20 mouse cellular contexts compared by ENCODE assay signal in genomic region chr10:17842030-17842429, GRCm38 (mm10). TPM values are rescaled to one million over a fixed set of nuclear protein-coding genes. Genes with fewer than 3 reads are reported as not detected.
DNase-seq lines count a peak whose midpoint lies in the region; TF ChIP-seq lines count a peak whose summit lies in the region.
"Had no signal": no experiment of that assay in that cellular context is flagged by ENCODE, and none has a peak within 500 bp of the region (broad histone marks: within the 10 kb centered on the region; RNA-seq: fewer than 3 reads in every experiment).

No protein-coding gene starts in this region.

- no peak for TF ChIP-seq POLR2A in cortical plate, adult 2 months (IDR thresholded peaks at IDR 0.05; ENCODE audit: extremely low read depth, insufficient read depth, low read length)

- TF ChIP-seq CTCF in cortical plate, adult 2 months (IDR thresholded peaks at IDR 0.05; ENCODE audit: extremely low read depth, insufficient read depth, low read length) = no peak
- no peak for TF ChIP-seq CTCF in gastrocnemius, adult 2 months (IDR thresholded peaks at IDR 0.05)

- peak overlapping the region; percentile 56; the same call in 1 of the 2 replicates for H3K27ac ChIP-seq in cortical plate, adult 2 months (ENCODE audit: insufficient read depth, low read length)
- H3K27ac ChIP-seq in gastrocnemius, adult 2 months = no peak overlapping the region
- H3K27ac ChIP-seq: embryonic facial prominence, embryonic 13.5 days; limb, embryonic 12.5 days; liver, embryonic 13.5 days had no signal

- intact Hi-C loops in left cerebral cortex, postnatal 25 days (cut with DNase I) = no loop called here
- intact Hi-C loops in gastrocnemius, adult 2 months (cut with DNase I) = no loop called here

- peak; percentile 32 for DNase-seq in layer of hippocampus, adult 9-11 months
- DNase-seq in layer of hippocampus, adult 18-20 months (ENCODE audit: low spot score in 2 of 2) = no peak
- peak; percentile 34 for DNase-seq in NIH3T3 (ENCODE audit: low read depth)
- peak; percentile 42 to 92 for DNase-seq in left cerebral cortex, postnatal 25 days (ENCODE audit: low spot score in 2 of 2)
- DNase-seq in gastrocnemius, adult 2 months = no peak
- DNase-seq in thymus, postnatal 4 days = no peak
- no peak for DNase-seq in ovary, postnatal 14 days (ENCODE audit: low spot score)
- DNase-seq: adrenal gland, adult 8-10 months; cerebellum, adult 2 months; heart, adult 18-20 months; heart, postnatal 4 days; kidney, adult 2 months; kidney, postnatal 14 days; liver, embryonic 13.5 days; thymus, postnatal 25 days had no signal

- H3K4me1 ChIP-seq in cortical plate, adult 2 months (ENCODE audit: control insufficient read depth, insufficient read depth, low read length) = peaks cover 4% of the 10 kb centered on the region
- H3K4me1 ChIP-seq: embryonic facial prominence, embryonic 13.5 days; limb, embryonic 12.5 days; liver, embryonic 13.5 days had no signal

- no peak overlapping the region for H3K4me3 ChIP-seq in cortical plate, adult 2 months (ENCODE audit: insufficient read depth, low read length)
- H3K4me3 ChIP-seq in gastrocnemius, adult 2 months = no peak overlapping the region
- H3K4me3 ChIP-seq: embryonic facial prominence, embryonic 13.5 days; limb, embryonic 12.5 days; liver, embryonic 13.5 days; megakaryocyte, embryonic 14.5 days had no signal

RNA-seq across cellular contexts. Expression of gene Txlnb, which starts 46.0 kb away (rescaled TPM):
- total RNA-seq in layer of hippocampus, adult 18-20 months (2021) = 1 to 10 TPM; 1.4 to 1.6 TPM
- 0.89 and 0.98 TPM in 2 replicates for polyA plus RNA-seq in cortical plate, adult 2 months (2012; rRNA removed)
- total RNA-seq in left cerebral cortex, postnatal 25 days (2021) = under 1 TPM; 0.34 to 0.39 TPM
- 100 to 1,000 TPM; 399 to 405 TPM for total RNA-seq in gastrocnemius, adult 2 months (2021)
- total RNA-seq: MEL had no signal

Comparison
In these comparisons a context has a peak if more than half of its experiments do, and no peak if none do; other contexts are left out.
1. DNase-seq: peak in layer of hippocampus, adult 9-11 months (single experiment), NIH3T3 (single experiment) and left cerebral cortex, postnatal 25 days (2 of 2); none in layer of hippocampus, adult 18-20 months (0 of 2), gastrocnemius, adult 2 months (single experiment), thymus, postnatal 4 days (single experiment) and ovary, postnatal 14 days (single experiment).
2. RNA of gene Txlnb, which starts 46.0 kb away (total RNA-seq): 399 to 405 TPM in gastrocnemius, adult 2 months; 1.4 to 1.6 TPM in layer of hippocampus, adult 18-20 months and 0.34 to 0.39 TPM in left cerebral cortex, postnatal 25 days; every median in the first group is over 100 times any median in the second.